Mouse (Mus musculus) frontal cortex, postnatal 14 days (tissue): Measurements from ENCODE around the gene 1700029P11Rik.

Source experiments
- DNase-seq, 2 experiments: peaks; one replicate each; pipeline ENCODE4 v3.0.0; 2022; ENCODE audit warnings: low spot score in 2 of 2

Gene 1700029P11Rik

DNA sequence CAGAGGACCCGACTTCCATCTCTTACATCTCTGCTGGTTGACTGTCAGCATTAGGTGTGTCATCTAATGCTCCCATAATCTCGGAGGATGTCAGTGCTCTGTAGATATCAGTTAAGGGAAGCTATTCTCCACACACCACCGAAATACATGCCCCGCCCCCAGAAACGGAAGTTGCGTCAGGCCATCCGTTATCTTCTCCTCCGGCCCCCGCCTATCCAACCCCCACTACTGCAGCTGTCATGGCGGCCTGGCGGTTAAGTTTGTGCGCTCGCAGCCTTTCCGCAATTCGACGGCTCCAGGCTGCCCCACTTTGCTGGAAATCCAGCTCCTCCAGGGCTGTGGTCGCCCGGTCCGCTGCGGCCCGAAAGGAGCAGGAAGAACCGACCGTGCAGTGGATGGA, at the start of gene 1700029P11Rik:
Gene 1700029P11Rik, plus strand, starts transcription at position 220 of the 400 bp plus-strand sequence.
- no peak for DNase-seq

DNA sequence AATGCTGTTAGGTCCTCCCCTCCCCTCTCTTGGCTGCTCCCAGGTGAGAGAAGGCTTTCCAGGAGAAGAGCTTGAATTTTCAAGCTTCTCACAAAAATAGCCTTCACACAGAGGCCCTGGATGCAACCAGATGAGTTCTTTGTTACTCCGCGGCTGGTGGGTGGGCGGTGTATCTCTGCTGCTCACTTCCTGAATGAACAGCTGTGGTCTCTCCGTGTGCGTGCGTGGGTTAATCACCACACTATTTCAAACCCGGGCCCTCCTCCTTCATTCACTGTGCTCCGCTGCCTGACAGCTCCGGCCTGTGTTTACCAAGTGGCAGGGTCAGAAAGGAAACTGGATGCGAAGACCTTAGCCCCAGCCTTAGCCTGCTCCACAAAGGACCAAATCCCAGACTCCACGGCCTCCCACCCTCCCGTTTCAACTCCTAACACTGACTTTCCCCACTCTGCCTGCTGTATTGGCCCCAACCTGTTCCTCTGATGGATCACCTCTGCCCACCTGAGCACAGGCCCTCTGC, 47.3 kb upstream of the 1700029P11Rik start:
- DNase-seq = no peak

DNA sequence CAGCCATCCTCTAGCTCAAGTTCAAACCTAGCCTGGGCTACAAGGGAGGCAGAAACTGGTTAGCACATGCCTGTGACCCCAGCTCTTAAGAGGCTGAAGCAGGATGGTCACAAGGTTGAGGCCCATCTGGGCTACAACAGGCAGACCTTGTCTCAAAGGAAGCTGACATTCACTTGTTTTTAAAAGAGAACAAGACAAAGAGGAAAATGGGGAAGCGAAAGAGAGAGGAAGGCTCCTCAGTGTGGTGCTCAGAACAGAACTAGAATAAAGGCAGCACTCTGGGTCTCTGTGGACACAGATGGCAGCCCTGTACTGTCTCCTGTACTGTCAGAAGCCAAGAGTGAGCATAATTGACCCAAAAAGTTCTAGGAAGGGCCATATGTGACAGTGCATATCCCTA, 46.4 kb upstream of the 1700029P11Rik start:
- DNase-seq = no peak

DNA sequence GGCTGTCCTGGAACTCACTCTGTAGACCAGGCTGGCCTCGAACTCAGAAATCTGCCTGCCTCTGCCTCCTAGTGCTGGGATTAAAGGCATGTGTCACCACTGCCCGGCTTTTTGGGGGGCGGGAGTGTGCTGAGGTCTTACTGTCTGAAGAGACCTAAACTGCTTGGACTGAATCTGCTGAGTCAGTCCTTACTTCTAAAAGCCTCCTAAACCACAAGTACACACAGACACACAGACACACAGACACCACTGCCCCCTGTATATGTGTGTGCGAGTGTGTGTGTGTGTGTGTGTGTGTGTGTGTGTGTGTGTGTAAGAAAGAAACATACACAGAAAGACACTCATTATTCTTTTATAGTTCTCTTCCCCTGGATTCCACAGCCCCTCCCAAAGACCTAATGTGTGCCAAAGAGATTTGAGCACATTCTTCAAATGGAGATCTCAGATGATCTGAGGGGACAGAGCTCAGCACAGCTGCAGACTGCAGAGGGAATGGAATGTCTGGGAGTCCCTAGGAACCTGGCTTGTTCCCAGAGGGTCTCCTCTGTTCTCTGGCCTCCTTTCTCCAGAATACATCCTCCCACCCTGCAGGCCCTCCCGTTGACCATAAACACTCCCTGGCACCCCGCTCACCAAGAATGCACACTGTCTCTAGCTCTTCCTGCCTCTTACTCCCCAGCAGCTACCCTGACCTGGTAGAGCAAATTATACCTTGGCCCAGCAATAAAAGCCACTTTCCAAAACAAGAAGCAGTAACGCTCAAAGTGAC, 44.3 kb upstream of the 1700029P11Rik start:
- DNase-seq = no peak

DNA sequence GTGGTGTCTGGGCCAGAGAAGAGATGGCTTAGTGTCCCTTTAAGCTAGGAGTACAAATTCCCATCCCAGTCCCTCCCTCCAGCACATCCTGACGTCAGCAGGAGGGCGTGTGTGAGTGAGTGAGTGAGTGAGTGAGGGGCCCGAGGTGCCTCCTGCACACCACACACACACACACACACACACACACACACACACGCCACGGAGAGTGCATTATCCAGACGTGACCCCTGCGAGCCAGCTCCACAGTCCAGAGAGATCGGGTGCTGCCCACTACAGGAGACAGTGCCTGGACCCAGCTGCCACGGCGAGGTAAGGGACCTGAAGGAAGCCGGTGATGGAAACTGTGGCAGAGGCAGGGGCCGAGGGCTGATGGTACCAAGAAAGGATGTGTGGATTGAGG, 43.7 kb upstream of the 1700029P11Rik start, which contains the start of gene Csdc2:
Gene Csdc2, plus strand, starts transcription at position 81 of the 400 bp plus-strand sequence.
- DNase-seq = no peak

DNA sequence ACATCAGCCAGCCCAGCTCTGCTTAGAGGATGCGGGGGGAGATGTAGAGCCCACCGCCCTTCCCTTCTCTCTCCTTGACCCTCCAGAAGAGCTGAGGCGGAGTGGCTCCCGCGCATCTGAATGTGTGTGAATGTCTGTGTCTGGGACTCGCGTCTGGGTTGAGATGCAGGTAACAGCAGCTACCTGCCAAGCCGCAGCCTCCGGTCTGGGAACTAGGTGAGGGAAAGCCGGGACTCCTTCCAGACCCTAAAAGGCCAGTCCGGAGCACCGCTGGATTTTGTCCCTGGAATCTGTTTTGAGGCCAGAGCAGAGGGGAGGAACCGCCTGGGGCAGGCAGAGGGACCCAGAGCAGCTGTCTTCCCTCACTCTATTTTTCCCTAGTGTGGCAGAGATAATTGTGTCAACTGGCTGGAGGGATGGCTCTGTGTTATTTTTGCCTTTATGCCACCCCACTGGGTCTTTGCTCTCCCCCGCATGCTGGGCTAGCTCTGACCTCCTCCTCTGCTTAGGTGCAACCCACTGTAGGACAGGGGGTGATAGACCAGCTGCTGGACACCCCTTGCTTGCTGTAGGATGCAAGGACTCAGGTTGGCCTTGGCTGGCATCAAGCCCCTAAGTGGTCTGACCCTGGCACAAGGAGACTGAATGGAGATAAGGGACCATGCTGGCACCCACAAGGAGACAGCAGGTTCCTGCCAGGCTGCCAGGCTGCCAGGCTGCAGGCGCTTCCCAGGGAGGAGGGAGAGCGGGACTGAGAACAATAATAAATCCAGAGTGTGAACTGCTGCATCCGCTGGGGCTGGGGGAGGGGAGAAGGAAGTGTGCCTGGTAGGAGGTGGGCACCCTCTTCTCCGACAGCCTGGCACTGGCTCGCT, 43.0 kb upstream of the 1700029P11Rik start:
- DNase-seq = peak; percentile 67 to 68

DNA sequence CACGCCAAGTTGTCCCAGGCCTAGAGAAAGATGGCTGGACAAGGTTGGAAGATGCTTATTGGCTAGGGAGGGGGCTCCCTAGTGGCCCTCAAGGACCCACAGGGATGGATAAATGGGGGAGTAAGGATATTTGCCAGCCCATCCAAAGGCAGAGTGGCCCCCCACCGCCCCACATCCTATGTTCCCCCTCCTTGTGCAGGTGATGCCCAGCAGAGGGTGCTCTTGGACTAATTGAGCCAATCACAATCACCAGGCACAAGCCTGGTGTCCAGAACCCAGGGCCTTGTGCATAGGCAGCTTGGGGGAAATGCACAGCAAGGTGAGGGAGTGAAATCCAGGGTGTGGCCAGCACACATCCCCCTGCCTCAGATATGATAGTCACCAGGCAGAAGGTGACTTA, 42.1 kb upstream of the 1700029P11Rik start:
- DNase-seq = no peak

DNA sequence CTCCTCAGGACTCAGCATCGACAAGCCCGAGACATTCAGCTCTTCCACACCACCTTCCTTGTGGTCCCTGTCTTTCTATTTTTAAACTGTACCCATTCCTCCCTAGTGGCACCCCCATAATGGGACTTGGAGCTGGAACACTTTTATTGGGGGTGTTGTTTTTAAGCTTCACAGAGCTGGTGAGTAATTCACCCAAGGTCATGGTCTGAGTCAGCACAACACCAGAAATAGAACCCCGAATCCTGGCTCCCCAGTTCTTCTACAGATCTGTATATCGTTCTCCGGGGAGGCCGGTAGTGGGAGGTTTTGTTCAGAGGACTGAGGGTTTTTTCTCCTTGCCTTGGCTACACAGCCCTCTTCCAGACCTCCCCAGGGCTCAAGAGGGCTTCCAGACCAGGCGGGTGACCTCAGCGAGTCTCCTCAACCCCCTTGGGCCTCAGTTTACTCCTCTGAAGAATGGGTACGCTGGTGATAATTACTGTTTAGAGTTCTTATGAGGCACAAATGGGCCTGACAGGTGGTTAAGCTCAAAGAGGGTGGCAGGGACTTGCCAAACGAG, 41.1 kb upstream of the 1700029P11Rik start:
- no peak for DNase-seq

DNA sequence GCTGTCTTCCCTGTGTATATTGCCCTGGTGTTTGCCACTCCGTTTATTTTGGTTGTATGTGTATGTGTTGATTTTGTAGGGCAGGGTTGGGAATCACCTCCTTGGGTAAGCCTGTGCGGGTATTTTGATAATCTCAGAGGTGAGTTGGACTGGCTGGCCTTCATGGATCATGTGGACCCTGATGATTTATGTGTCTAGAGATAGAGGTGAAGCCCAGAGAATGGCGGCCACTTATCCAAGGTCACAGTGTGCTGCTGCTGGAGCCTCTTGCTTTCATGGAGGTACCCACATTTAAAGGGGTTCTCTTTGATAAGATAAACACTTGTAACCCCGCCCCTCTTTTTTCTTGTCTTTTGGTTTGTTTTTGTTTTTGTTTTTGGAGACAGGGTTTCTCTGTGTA, 40.6 kb upstream of the 1700029P11Rik start:
- DNase-seq = no peak

DNA sequence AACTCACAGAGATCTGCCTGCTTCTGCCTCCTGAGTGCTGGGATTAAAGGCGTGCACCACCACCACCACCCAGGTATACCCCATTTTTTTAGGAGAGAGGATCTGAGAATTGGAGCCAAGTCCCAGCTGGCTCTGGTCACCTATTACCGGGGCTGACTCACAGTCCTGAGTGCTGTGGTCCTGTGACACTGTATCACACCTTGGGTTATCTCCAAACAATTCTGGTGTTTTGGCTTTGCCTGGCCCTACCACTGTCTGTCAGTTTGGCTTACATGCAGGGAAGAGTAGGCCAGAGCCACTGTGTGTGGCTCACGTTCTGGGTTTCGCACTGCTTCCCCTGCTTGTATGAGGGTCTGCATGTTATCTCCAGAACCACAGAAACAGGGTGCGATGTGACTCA, 40.1 kb upstream of the 1700029P11Rik start:
- no peak for DNase-seq

DNA sequence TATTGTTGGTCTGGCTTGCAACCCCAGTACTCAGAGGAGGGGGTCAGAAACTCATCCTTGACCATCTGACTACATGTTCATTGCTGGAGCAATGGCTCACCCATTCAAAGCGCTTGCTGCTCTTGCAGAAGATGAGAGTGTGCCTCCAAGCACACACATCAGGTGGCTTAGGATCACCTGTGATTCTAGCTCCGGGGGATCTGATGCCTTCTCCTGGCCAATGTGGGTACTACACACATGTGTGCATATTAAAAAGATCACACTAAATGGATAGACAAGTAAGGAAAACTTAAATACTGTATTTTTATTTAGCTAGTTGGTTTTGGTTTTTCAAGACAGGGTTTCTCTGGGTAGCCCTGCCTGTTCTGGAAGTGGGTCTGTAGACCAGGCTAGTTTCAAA, 39.3 kb upstream of the 1700029P11Rik start:
- no peak for DNase-seq

DNA sequence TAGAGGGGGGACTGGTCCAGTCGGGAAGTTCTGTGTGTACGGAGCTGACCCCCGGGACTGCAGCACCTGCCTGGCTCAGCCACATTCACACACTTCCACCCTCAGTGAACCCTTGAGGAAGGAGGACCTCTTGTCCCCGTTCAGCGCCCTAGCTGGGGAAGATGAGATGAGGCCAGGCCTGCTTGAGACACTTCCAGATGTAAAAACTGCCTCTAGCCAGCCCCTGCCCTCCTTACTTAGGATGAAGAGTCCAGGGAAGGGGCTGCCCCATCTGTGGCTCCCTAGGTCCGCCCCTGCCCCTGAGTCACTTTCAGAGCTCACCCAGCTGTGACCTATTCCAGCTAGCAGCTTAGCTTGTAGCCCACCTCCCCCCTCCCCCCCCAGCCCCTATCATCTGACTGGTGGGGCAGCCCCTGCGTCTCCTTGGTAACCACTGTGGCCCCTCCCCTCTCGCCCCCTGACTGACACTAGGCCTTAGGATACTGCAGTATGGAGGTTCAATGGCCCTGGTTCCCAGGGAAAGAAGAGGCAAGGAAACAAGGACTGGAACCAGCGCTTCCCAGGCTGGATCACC, 37.1 kb upstream of the 1700029P11Rik start:
- DNase-seq = no peak

DNA sequence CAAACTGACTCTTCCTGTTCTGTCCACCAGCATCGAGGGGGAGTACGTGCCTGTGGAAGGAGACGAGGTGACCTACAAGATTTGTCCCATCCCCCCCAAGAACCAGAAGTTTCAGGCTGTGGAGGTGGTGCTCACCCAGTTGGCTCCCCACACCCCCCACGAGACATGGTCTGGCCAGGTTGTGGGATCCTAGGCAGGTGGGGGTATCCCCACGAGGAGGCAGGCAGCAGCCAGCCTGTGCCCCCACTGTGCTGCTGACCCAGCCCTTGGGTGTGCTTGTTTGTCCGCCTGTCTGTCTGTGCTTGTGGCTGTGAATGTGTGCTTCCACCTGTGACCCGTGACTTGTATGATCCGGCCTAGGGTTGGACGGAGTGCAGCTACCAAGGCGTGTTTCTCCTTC, 31.3 kb upstream of the 1700029P11Rik start:
- no peak for DNase-seq

DNA sequence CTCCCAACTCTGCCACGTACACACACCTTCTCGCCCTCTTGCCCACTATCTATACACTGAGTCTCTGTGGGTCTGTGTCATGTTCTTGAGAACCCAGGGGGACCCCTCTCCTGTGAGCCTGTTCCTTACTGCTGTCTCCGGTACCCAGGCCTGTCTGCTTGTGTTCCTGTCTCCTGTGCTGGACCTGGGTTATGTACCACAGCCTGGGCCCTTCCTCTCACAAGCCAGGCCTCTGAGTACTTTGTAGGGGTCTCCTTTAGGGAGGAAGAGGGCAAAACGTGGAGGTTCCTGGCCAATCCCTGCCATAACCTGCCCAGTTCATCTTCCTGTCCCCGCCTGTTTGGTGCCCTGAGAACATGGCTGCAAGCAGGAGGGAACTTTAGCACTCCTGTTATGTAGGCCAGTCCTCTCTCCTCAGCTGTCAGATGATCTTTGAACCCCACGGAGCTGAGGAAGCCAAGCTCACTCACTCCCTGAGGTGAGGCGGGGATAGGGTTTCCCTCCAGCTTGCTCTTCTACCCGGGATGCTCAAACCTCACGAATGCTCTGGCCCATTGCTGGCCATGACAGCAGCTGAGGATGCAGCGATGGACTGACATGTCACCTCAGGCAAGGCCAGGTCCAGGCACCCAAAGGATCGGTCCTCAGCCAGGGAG, 30.7 kb upstream of the 1700029P11Rik start:
- no peak for DNase-seq

DNA sequence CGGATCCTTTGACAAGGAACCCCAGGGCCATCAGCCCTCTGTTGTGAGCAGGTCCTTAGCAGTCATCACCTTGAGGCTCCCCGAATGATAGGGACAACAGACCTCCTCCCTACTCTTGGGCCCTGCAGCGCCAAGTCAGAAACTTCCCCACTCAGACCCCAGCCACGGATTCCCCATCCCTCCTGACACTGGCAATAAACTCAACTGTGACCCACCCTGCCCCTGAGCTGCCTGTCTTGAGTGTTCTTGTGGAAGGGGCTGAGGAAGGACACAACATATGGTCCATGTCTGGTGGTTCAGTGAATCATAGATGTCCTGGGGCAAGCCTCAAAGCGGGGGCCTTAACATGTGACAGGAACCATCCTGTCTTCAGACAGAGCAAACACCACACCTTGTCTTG, 29.6 kb upstream of the 1700029P11Rik start:
- no peak for DNase-seq

DNA sequence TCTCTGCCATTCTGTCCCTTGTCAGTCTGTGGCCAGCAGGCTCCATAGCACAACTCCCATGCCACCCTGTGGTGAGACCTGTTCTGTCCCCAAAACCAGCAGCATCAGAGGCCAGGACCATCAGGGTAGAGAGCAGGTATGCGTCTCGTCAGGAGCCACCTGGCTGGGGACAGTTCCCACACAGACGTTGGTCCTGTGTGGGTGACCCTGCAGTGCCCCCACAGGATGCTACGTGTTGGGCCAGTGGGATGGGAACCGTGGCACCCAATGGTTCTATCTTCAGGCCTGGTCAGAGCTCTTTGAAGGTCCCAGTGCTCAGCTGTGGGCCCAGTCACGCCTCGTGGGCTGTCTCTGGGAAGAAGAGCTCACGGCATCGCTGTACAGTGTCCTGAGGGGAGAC, 29.2 kb upstream of the 1700029P11Rik start:
- DNase-seq = no peak

DNA sequence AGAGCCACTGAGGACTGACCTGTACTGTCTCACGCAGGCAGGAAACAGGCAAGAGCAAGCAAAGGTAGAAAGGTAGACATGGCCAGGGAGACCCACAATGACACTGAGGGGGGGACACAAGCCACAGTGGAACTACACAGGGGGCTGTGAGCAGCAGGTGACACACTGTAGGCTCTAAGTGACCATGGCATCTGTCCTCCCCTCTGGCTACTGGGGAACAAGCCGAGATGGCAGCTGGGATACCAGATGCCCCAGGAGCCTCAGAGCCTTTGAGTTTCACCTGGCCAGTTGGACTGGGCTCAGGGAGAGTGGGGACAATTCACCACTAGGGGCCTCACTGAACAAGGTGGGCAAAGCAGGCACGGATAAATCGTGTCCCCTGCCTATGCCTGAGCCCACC, 28.0 kb upstream of the 1700029P11Rik start:
- no peak for DNase-seq

DNA sequence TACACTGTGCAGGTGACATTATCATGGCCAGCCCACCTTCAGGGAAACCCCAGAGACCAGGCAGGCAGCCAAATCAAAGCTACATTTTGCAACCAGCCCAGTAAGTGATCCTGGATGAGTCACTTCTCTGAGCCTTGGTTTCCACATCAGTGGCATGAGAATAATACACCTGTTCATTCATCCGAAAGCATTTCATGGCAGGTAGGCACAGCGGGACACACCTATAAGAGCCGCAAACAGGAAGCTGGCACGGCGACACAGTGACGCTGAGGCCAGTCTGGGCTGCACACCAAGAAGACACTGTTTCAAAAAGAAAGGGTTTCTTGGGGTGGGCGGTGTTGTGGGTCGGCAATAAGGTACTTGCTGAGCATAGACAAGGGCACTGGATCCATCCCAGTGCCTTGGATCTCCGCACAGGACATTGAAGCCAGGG, 26.2 kb upstream of the 1700029P11Rik start:
- DNase-seq = no peak

DNA sequence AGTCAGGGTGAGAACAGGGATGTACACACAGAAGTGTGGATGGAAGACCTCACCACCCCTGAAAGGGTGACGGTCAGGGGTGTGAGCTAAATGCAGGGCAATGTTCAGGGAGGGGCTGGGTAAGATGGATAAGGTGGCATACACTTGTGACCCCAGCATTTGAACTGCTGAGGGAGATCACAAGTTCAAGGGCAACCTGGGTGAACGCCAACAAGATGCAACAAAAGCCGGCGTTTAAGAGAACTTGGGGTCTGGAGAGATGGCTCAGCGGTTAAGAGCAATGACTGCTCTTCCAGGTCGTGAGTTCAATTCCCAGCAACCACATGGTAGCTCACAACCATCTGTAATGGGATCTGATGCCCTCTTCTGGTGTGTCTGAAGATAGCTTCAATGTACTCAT, 25.6 kb upstream of the 1700029P11Rik start:
- DNase-seq = no peak

DNA sequence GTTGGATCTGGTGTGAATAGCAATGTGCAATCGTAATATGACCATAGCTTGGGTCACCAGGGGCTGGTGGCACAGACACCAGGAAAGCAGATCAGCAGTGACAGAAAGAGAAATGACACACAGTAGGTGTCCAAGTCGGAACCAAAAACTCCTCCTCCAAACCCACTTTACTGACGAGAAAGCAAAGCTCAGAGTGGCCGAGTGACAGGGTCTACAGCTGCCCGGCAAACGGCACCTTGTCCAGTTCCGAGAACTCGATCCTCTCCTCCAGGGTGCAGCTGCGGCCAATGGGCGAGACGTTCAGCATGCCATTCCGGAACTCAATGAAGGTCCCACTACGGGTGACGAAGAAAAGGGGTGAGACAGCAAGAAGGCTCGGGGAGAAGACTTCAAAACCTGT, 24.9 kb upstream of the 1700029P11Rik start:
- no peak for DNase-seq

DNA sequence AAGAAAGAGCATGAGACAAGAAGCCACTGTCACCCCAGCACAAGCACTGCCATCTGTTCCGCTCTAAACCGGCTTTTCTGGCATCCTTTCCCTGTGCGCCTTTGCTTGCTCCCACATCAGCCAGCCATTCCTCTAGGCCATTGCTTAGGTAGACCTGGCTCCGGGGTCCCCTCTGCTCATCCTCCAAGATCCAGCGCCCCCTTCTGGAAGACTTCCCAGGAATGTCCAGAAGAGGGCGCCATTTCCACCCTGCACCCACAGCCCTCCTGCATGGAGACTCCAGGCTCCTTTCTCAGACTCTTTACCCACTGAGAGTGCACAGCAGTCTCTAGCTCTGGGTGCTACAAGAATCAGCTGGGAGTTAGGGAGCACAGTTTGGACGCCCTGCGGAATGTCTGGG, 23.9 kb upstream of the 1700029P11Rik start:
- DNase-seq = no peak
